In genomic region chr5:139252081-139252909, GRCm38 (mm10) we compare ENCODE assay signal across 8 mouse cellular contexts. TPM values are rescaled to one million over a fixed set of nuclear protein-coding genes. Genes with fewer than 3 reads are reported as not detected.
DNase-seq lines count a peak whose midpoint lies in the region; ATAC-seq and TF ChIP-seq lines count a peak whose summit lies in the region.

Gene Get4 (plus strand): TSS chr5:139252324.

- H3K4me3 ChIP-seq in ES-E14 (ENCODE audit: insufficient read depth in 1 of 2, low read depth in 1 of 2, low read length in 2 of 2, poor library complexity in 1 of 2, severe bottlenecking in 1 of 2) = peak within 1 kb of the TSS; percentile 90 to 92
- peak within 1 kb of the TSS; percentile 96 for H3K4me3 ChIP-seq in forebrain, embryonic 15.5 days
- peak within 1 kb of the TSS; percentile 95 for H3K4me3 ChIP-seq in lung, adult 2 months (replicated peaks; ENCODE audit: extremely low read depth, low read depth, low read length)

- TF ChIP-seq CTCF in lung, adult 2 months (IDR thresholded peaks at IDR 0.05; ENCODE audit: insufficient read depth, low read length) = no peak

- WGBS in forebrain, embryonic 15.5 days = under 1% methylated on average over 83 of the region's 90 CpGs
- WGBS in lung, adult 2 months = under 1% methylated on average over 90 of the region's 90 CpGs

- peak; percentile 99 for DNase-seq in ES-E14 (ENCODE audit: low read depth, low spot score)
- peak; percentile 99 for DNase-seq in cerebellum, adult 11-12 months
- DNase-seq in heart, postnatal 25 days (ENCODE audit: low spot score) = peak; percentile 99
- DNase-seq in layer of hippocampus, adult 18-20 months (ENCODE audit: low spot score in 2 of 2) = peak; percentile 97
- peak; percentile 98 for DNase-seq in lung, adult 2 months
- DNase-seq in thymus, adult 18-20 months = peak; percentile 99

- peaks cover 26% of the 10 kb centered on the region for H3K36me3 ChIP-seq in ES-E14 (ENCODE audit: control insufficient read depth, insufficient read depth, low read length, poor library complexity, severe bottlenecking)
- H3K36me3 ChIP-seq in forebrain, embryonic 15.5 days = peaks cover 29% of the 10 kb centered on the region

- ATAC-seq in forebrain, embryonic 15.5 days (replicated peaks) = peak; percentile 96
- peak; percentile 87 for ATAC-seq in neutrophil, adult 5-6 weeks (ENCODE audit: extremely low read depth, insufficient number of reproducible peaks, low FRiP score, poor library complexity, severe bottlenecking)

- H3K27ac ChIP-seq in ES-E14 (ENCODE audit: insufficient read depth, low read depth, low read length, poor library complexity, severe bottlenecking) = peak within 1 kb of the TSS; percentile 88
- peak within 1 kb of the TSS; percentile 97 for H3K27ac ChIP-seq in forebrain, embryonic 15.5 days (replicated peaks)

- in situ Hi-C loops in ES-E14 (cut with MboI; ENCODE audit: low sequenced_read_pairs in 2 of 2, unreplicated experiment in 2 of 2) = no loop called here

- H3K4me1 ChIP-seq in ES-E14 (ENCODE audit: control insufficient read depth in 2 of 2, insufficient read depth in 2 of 2, low read length in 2 of 2, poor library complexity in 1 of 2) = peaks cover 4 to 8% of the 10 kb centered on the region in 2 experiments; a peak in 2 of 4 replicates
- peaks cover 28% of the 10 kb centered on the region for H3K4me1 ChIP-seq in forebrain, embryonic 15.5 days
- H3K4me1 ChIP-seq in lung, adult 2 months (ENCODE audit: control insufficient read depth, insufficient read depth, low read length) = peaks cover 23% of the 10 kb centered on the region

- no peaks in the 10 kb centered on the region for H3K27me3 ChIP-seq in forebrain, embryonic 15.5 days

- no peaks in the 10 kb centered on the region for H3K9me3 ChIP-seq in ES-E14 (ENCODE audit: control insufficient read depth, insufficient read depth, low read depth, low read length)
- H3K9me3 ChIP-seq in forebrain, embryonic 15.5 days = no peaks in the 10 kb centered on the region

- peak; percentile 91; the same call in 1 of the 2 replicates for TF ChIP-seq POLR2A in lung, adult 2 months (IDR thresholded peaks at IDR 0.05; ENCODE audit: borderline replicate concordance, extremely low read depth, low read depth, low read length)

- H3K4me2 ChIP-seq in forebrain, embryonic 15.5 days (replicated peaks) = peak within 1 kb of the TSS; percentile 91

- H3K9ac ChIP-seq in ES-E14 (ENCODE audit: insufficient read depth, low read depth, low read length, poor library complexity, severe bottlenecking) = peak within 1 kb of the TSS; percentile 97
- peak within 1 kb of the TSS; percentile 78 for H3K9ac ChIP-seq in forebrain, embryonic 15.5 days (replicated peaks)

- intact Hi-C loops in heart, postnatal 25 days (cut with DNase I) = loop anchor here (2.0 kb wide), 1 partner anchor 51 kb away; the partner anchor contains the start of gene Sun1

TF ChIP-seq in ES-E14, 5 proteins besides CTCF, POLR2A, EP300 and RAD21:
- peak; percentile 98 for TF ChIP-seq CHD2 (IDR thresholded peaks at IDR 0.05; ENCODE audit: low read depth, low read length)
- TF ChIP-seq ZC3H11A (IDR thresholded peaks at IDR 0.05; ENCODE audit: borderline replicate concordance, low read depth, low read length) = no peak
- TF ChIP-seq MAFK (IDR thresholded peaks at IDR 0.05; ENCODE audit: insufficient read depth, low read depth, low read length) = no peak
- TF ChIP-seq ZNF384 (IDR thresholded peaks at IDR 0.05; ENCODE audit: low read depth, low read length) = no peak
- peak; percentile 74 for TF ChIP-seq HCFC1 (IDR thresholded peaks at IDR 0.05; ENCODE audit: borderline replicate concordance, insufficient read depth, low read length)

RNA-seq across cellular contexts. Expression of gene Get4, which starts in this region (rescaled TPM):
- 140 and 149 TPM in 2 replicates for total RNA-seq in ES-E14 (2012; rRNA removed)
- polyA plus RNA-seq in forebrain, embryonic 15.5 days (2015; fragmentation: Nextera tagmentation; extraction: Ambion mirVana) = 127 and 133 TPM in 2 replicates
- total RNA-seq in heart, postnatal 25 days (2021) = 10 to 100 TPM; 40.9 to 45.2 TPM
- total RNA-seq in layer of hippocampus, adult 18-20 months (2021) = 10 to 100 TPM; 50.5 to 57.1 TPM
- polyA plus RNA-seq in lung, adult 2 months (2012; rRNA removed) = 105 and 162 TPM in 2 replicates
- total RNA-seq in neutrophil, adult 5-6 weeks (2017) = 16.6 and 17.3 TPM in 2 replicates

Comparison
In these comparisons a context has a peak if more than half of its experiments do, and no peak if none do; other contexts are left out.
1. Peak in every context shown above with its lines: DNase-seq, ATAC-seq, H3K4me3 ChIP-seq and H3K27ac ChIP-seq.